In genomic region chr8:124184507-124184906, GRCm38 (mm10) we compare ENCODE assay signal across 16 mouse cellular contexts. TPM values are rescaled to one million over a fixed set of nuclear protein-coding genes. Genes with fewer than 3 reads are reported as not detected.
DNase-seq lines count a peak whose midpoint lies in the region; ATAC-seq and TF ChIP-seq lines count a peak whose summit lies in the region.
"Had no signal": no experiment of that assay in that cellular context is flagged by ENCODE, and none has a peak within 500 bp of the region (broad histone marks: within the 10 kb centered on the region; RNA-seq: fewer than 3 reads in every experiment).

No protein-coding gene starts in this region.

- H3K4me2 ChIP-seq in embryonic facial prominence, embryonic 14.5 days (ENCODE audit: low read depth, low read length), result no peak overlapping the region
- no peak overlapping the region for H3K4me2 ChIP-seq in neural tube, embryonic 13.5 days
- H3K4me2 ChIP-seq: embryonic facial prominence, embryonic 12.5 days; heart, embryonic 13.5 days had no signal

- TF ChIP-seq CTCF in layer of hippocampus, adult 2 months (conservative IDR thresholded peaks at IDR 0.05), result peak; percentile 19; the same call in 1 of the 2 replicates

- DNase-seq in embryonic facial prominence, embryonic 14.5 days (ENCODE audit: low spot score), result peak; percentile 51
- no peak for DNase-seq in embryonic facial prominence, embryonic 10.5 days (ENCODE audit: low spot score)
- DNase-seq in layer of hippocampus, adult 2 months (ENCODE audit: low spot score in 2 of 2), result no peak
- no peak for DNase-seq in layer of hippocampus, adult 8-10 months (ENCODE audit: low spot score in 2 of 2)
- DNase-seq in neural tube, embryonic 10.5 days (ENCODE audit: extremely low spot score, low spot score), result no peak
- DNase-seq in kidney, postnatal 25 days, result no peak
- no peak for DNase-seq in left cerebral cortex, adult 11 months (ENCODE audit: low spot score)
- DNase-seq: adrenal gland, postnatal 14 days; cerebellum, adult 2 months; layer of hippocampus, postnatal 36 days; left cerebral cortex, postnatal 4 days; thymus, adult 18-20 months had no signal

- no peak overlapping the region for H3K27ac ChIP-seq in embryonic facial prominence, embryonic 14.5 days (replicated peaks; ENCODE audit: low read depth, low read length)
- no peak overlapping the region for H3K27ac ChIP-seq in embryonic facial prominence, embryonic 10.5 days (replicated peaks)
- no peak overlapping the region for H3K27ac ChIP-seq in layer of hippocampus, adult 2 months
- H3K27ac ChIP-seq in neural tube, embryonic 13.5 days (replicated peaks), result peak overlapping the region; percentile 72
- H3K27ac ChIP-seq: embryonic facial prominence, embryonic 12.5 days; heart, embryonic 13.5 days; liver, embryonic 14.5 days had no signal

- 0 out of 2 replicates have a peak, but pooled peaks cover 3% of the 10 kb centered on the region for H3K27me3 ChIP-seq in embryonic facial prominence, embryonic 14.5 days (replicated peaks; ENCODE audit: control insufficient read depth, insufficient read depth, low read length)
- H3K27me3 ChIP-seq in embryonic facial prominence, embryonic 10.5 days (replicated peaks; ENCODE audit: low read depth, poor library complexity, severe bottlenecking), result no peaks in the 10 kb centered on the region
- H3K27me3 ChIP-seq in neural tube, embryonic 13.5 days, result no peaks in the 10 kb centered on the region
- H3K27me3 ChIP-seq: embryonic facial prominence, embryonic 12.5 days had no signal

- H3K4me1 ChIP-seq in embryonic facial prominence, embryonic 14.5 days (ENCODE audit: control insufficient read depth, insufficient read depth, low read length), result peaks cover 3% of the 10 kb centered on the region; the same call in 1 of the 2 replicates
- peaks cover 16% of the 10 kb centered on the region for H3K4me1 ChIP-seq in embryonic facial prominence, embryonic 10.5 days
- H3K4me1 ChIP-seq in neural tube, embryonic 13.5 days (replicated peaks), result peaks cover 41% of the 10 kb centered on the region
- H3K4me1 ChIP-seq: embryonic facial prominence, embryonic 12.5 days had no signal

- no peaks in the 10 kb centered on the region for H3K9me3 ChIP-seq in embryonic facial prominence, embryonic 14.5 days (ENCODE audit: control insufficient read depth, low read length)
- H3K9me3 ChIP-seq in embryonic facial prominence, embryonic 10.5 days, result no peaks in the 10 kb centered on the region
- no peaks in the 10 kb centered on the region for H3K9me3 ChIP-seq in neural tube, embryonic 13.5 days
- H3K9me3 ChIP-seq: embryonic facial prominence, embryonic 12.5 days; heart, embryonic 13.5 days had no signal

- no peak overlapping the region for H3K9ac ChIP-seq in embryonic facial prominence, embryonic 14.5 days (ENCODE audit: low read depth, low read length)
- H3K9ac ChIP-seq in neural tube, embryonic 13.5 days, result no peak overlapping the region
- H3K9ac ChIP-seq: embryonic facial prominence, embryonic 12.5 days; heart, embryonic 13.5 days; liver, embryonic 14.5 days had no signal

- no peak overlapping the region for H3K4me3 ChIP-seq in embryonic facial prominence, embryonic 14.5 days (ENCODE audit: low read depth, low read length)
- H3K4me3 ChIP-seq in embryonic facial prominence, embryonic 10.5 days, result no peak overlapping the region
- no peak overlapping the region for H3K4me3 ChIP-seq in layer of hippocampus, adult 2 months
- H3K4me3 ChIP-seq in neural tube, embryonic 13.5 days, result no peak overlapping the region
- H3K4me3 ChIP-seq: embryonic facial prominence, embryonic 12.5 days; heart, embryonic 13.5 days had no signal

- 59% methylated on average over 2 of the region's 2 CpGs for WGBS in embryonic facial prominence, embryonic 14.5 days
- whole genome bisulfite sequencing in embryonic facial prominence, embryonic 10.5 days, result 81% methylated on average over 2 of the region's 2 CpGs
- 30% methylated on average over 2 of the region's 2 CpGs for WGBS in neural tube, embryonic 13.5 days

- ATAC-seq in embryonic facial prominence, embryonic 14.5 days (ENCODE audit: low read depth), result peak; percentile 56; the same call in 1 of the 2 replicates
- ATAC-seq in neural tube, embryonic 13.5 days (ENCODE audit: low read depth), result peak; percentile 70; the same call in 1 of the 2 replicates

- no peaks in the 10 kb centered on the region for H3K36me3 ChIP-seq in embryonic facial prominence, embryonic 14.5 days (ENCODE audit: control insufficient read depth, insufficient read depth, low read length)
- no peaks in the 10 kb centered on the region for H3K36me3 ChIP-seq in embryonic facial prominence, embryonic 10.5 days (replicated peaks)
- no peaks in the 10 kb centered on the region for H3K36me3 ChIP-seq in neural tube, embryonic 13.5 days
- H3K36me3 ChIP-seq: embryonic facial prominence, embryonic 12.5 days; heart, embryonic 13.5 days had no signal

RNA-seq across cellular contexts. Expression of gene Galnt2, which starts 46.7 kb away (rescaled TPM):
- 66.1 and 70.0 TPM in 2 replicates for polyA plus RNA-seq in embryonic facial prominence, embryonic 14.5 days (2014; fragmentation: Nextera tagmentation; extraction: Ambion mirVana)
- 34.8 and 42.2 TPM in 2 replicates for polyA plus RNA-seq in embryonic facial prominence, embryonic 10.5 days (2016; fragmentation: Nextera tagmentation; extraction: Ambion mirVana)
- total RNA-seq in layer of hippocampus, adult 2 months (2021), result 10 to 100 TPM; 34.5 to 44.5 TPM
- 10 to 100 TPM; 33.7 to 48.5 (median 40.8) TPM for total RNA-seq in layer of hippocampus, adult 8-10 months (2022)
- polyA plus RNA-seq in neural tube, embryonic 13.5 days (2015; fragmentation: Nextera tagmentation; extraction: Ambion mirVana), result 61.4 and 64.5 TPM in 2 replicates
